In the genomic region with DNA sequence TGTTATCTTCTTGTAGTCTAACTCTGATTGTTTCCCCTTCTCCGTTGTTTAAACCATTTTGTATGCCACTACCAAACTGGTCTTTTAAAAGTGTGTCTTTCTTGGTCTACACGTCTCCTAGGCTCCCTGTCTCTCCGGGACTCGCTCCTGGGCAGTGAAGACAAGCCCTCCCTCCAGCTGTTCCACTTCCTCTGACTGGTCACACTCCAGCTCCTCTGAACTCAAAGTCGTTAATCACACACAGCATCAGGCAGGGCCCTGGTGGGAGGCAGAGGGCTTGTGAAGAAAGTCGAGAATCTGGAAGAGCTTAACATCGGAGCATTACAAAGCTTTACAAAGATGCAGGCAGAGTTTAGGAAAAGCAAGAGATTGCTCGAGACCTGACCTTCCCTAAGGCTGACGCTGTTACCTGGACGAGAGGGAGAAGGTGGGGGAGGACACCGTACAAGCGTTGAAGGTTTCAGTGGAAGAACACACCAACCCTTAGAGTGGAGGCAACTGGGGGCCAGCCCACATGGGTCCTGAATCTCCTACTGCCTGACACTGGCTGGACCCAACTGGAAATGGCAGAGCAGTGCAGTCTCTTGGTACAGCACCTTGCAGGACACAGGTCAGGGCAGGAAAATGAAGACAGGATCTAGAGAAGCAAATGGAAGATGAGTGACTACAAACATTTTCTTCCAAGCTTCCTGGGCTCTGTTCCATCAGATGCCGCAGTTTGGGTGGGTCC, we compare ENCODE assay signal across 15 mouse cellular contexts. TPM values are rescaled to one million over a fixed set of nuclear protein-coding genes. Genes with fewer than 3 reads are reported as not detected.
DNase-seq lines count a peak whose midpoint lies in the region; ATAC-seq lines count a peak whose summit lies in the region.
"Had no signal": no experiment of that assay in that cellular context is flagged by ENCODE, and none has a peak within 500 bp of the region (broad histone marks: within the 10 kb centered on the region; RNA-seq: fewer than 3 reads in every experiment).

No protein-coding gene starts in this region.

- no peaks in the 10 kb centered on the region for H3K27me3 ChIP-seq in kidney, embryonic 14.5 days (ENCODE audit: control insufficient read depth, insufficient read depth, low read length)
- no peaks in the 10 kb centered on the region for H3K27me3 ChIP-seq in limb, embryonic 13.5 days
- no peaks in the 10 kb centered on the region for H3K27me3 ChIP-seq in stomach, embryonic 14.5 days (ENCODE audit: control insufficient read depth, insufficient read depth, low read length)
- H3K27me3 ChIP-seq in midbrain, embryonic 16.5 days (ENCODE audit: control insufficient read depth, insufficient read depth, low read depth, low read length), result no peaks in the 10 kb centered on the region
- H3K27me3 ChIP-seq: CH12.LX; embryonic facial prominence, embryonic 13.5 days had no signal

- DNase-seq in kidney, adult 11 months, result peak; percentile 28
- no peak for DNase-seq in kidney, adult 9 months
- DNase-seq in left cerebral cortex, adult 9 months (ENCODE audit: low spot score in 2 of 2), result no peak
- DNase-seq: adrenal gland, postnatal 14 days; cerebellum, adult 11-12 months; forebrain, postnatal 0 days; right cerebral cortex, adult 18-20 months had no signal

- peak overlapping the region; percentile 67; the same call in 1 of the 2 replicates for H3K27ac ChIP-seq in kidney, embryonic 14.5 days (ENCODE audit: low read depth, low read length)
- no peak overlapping the region for H3K27ac ChIP-seq in limb, embryonic 13.5 days
- H3K27ac ChIP-seq in stomach, embryonic 14.5 days (ENCODE audit: low read length), result peak overlapping the region; percentile 10; the same call in 1 of the 2 replicates
- H3K27ac ChIP-seq in midbrain, embryonic 16.5 days (ENCODE audit: low read length), result no peak overlapping the region
- H3K27ac ChIP-seq: embryonic facial prominence, embryonic 13.5 days had no signal

- ATAC-seq in kidney, embryonic 14.5 days (ENCODE audit: low FRiP score, low TSS enrichment), result peak; percentile 95
- ATAC-seq in limb, embryonic 13.5 days (ENCODE audit: low FRiP score, low read depth), result no peak
- ATAC-seq in stomach, embryonic 14.5 days (ENCODE audit: insufficient number of reproducible peaks, insufficient read depth, low FRiP score, low read depth), result peak; percentile 62; the same call in 1 of the 2 replicates
- ATAC-seq in midbrain, embryonic 16.5 days, result no peak
- ATAC-seq: forebrain, postnatal 0 days had no signal

- H3K36me3 ChIP-seq in kidney, embryonic 14.5 days (ENCODE audit: control insufficient read depth, insufficient read depth, low read length), result peaks cover 3% of the 10 kb centered on the region; the same call in 1 of the 2 replicates
- peaks cover 15% of the 10 kb centered on the region for H3K36me3 ChIP-seq in limb, embryonic 13.5 days
- no peaks in the 10 kb centered on the region; the same call in 1 of the 2 replicates for H3K36me3 ChIP-seq in stomach, embryonic 14.5 days (ENCODE audit: control insufficient read depth, insufficient read depth, low read length)
- H3K36me3 ChIP-seq in midbrain, embryonic 16.5 days (ENCODE audit: control insufficient read depth, insufficient read depth, low read length), result no peaks in the 10 kb centered on the region

- H3K9ac ChIP-seq in kidney, embryonic 14.5 days (ENCODE audit: low read depth, low read length), result 0 out of 2 replicates have a peak overlapping the region, but pooled peaks have one; percentile 23
- 0 out of 2 replicates have a peak overlapping the region, but pooled peaks have one; percentile 8 for H3K9ac ChIP-seq in limb, embryonic 13.5 days
- no peak overlapping the region for H3K9ac ChIP-seq in stomach, embryonic 14.5 days (replicated peaks; ENCODE audit: low read depth, low read length)
- H3K9ac ChIP-seq in midbrain, embryonic 16.5 days (ENCODE audit: low read depth, low read length), result no peak overlapping the region
- H3K9ac ChIP-seq: embryonic facial prominence, embryonic 13.5 days; forebrain, postnatal 0 days had no signal

- H3K9me3 ChIP-seq in kidney, embryonic 14.5 days (ENCODE audit: control insufficient read depth, low read length), result no peaks in the 10 kb centered on the region
- no peaks in the 10 kb centered on the region for H3K9me3 ChIP-seq in limb, embryonic 13.5 days
- H3K9me3 ChIP-seq in stomach, embryonic 14.5 days (ENCODE audit: control insufficient read depth, low read depth, low read length), result no peaks in the 10 kb centered on the region
- H3K9me3 ChIP-seq in midbrain, embryonic 16.5 days (replicated peaks; ENCODE audit: control insufficient read depth, low read length, poor library complexity, severe bottlenecking), result no peaks in the 10 kb centered on the region

- peak overlapping the region; percentile 30 for H3K4me2 ChIP-seq in kidney, embryonic 14.5 days (replicated peaks; ENCODE audit: low read depth, low read length)
- no peak overlapping the region for H3K4me2 ChIP-seq in limb, embryonic 13.5 days (replicated peaks)
- H3K4me2 ChIP-seq in stomach, embryonic 14.5 days (replicated peaks; ENCODE audit: low read depth, low read length), result no peak overlapping the region
- H3K4me2 ChIP-seq in midbrain, embryonic 16.5 days (ENCODE audit: low read length), result no peak overlapping the region
- H3K4me2 ChIP-seq: embryonic facial prominence, embryonic 13.5 days had no signal

- H3K4me1 ChIP-seq in kidney, embryonic 14.5 days (ENCODE audit: control insufficient read depth, insufficient read depth, low read length), result peaks cover 13% of the 10 kb centered on the region
- peaks cover 9% of the 10 kb centered on the region for H3K4me1 ChIP-seq in limb, embryonic 13.5 days
- H3K4me1 ChIP-seq in stomach, embryonic 14.5 days (ENCODE audit: control insufficient read depth, insufficient read depth, low read length), result peaks cover 16% of the 10 kb centered on the region
- H3K4me1 ChIP-seq in midbrain, embryonic 16.5 days (ENCODE audit: control insufficient read depth, insufficient read depth, low read length), result peaks cover 13% of the 10 kb centered on the region

- H3K4me3 ChIP-seq in kidney, embryonic 14.5 days (ENCODE audit: low read length), result no peak overlapping the region
- no peak overlapping the region for H3K4me3 ChIP-seq in limb, embryonic 13.5 days
- H3K4me3 ChIP-seq in stomach, embryonic 14.5 days (ENCODE audit: low read depth, low read length), result no peak overlapping the region
- no peak overlapping the region for H3K4me3 ChIP-seq in midbrain, embryonic 16.5 days (ENCODE audit: low read depth, low read length)
- H3K4me3 ChIP-seq: embryonic facial prominence, embryonic 13.5 days had no signal

- 11% methylated on average over 13 of the region's 13 CpGs for WGBS in kidney, embryonic 14.5 days
- 30% methylated on average over 13 of the region's 13 CpGs for WGBS in limb, embryonic 13.5 days
- 26% methylated on average over 13 of the region's 13 CpGs for WGBS in stomach, embryonic 14.5 days
- 52% methylated on average over 13 of the region's 13 CpGs for WGBS in midbrain, embryonic 16.5 days

RNA-seq across cellular contexts. Expression of gene Tbcc, which starts 6.9 kb away (rescaled TPM):
- polyA plus RNA-seq in kidney, embryonic 14.5 days (2014; fragmentation: Nextera tagmentation; extraction: Ambion mirVana), result 71.0 and 82.1 TPM in 2 replicates
- polyA plus RNA-seq in limb, embryonic 13.5 days (2015; fragmentation: Nextera tagmentation; extraction: Ambion mirVana), result 57.8 and 58.0 TPM in 2 replicates
- polyA plus RNA-seq in stomach, embryonic 14.5 days (2014; fragmentation: Nextera tagmentation; extraction: Ambion mirVana), result 52.6 and 54.3 TPM in 2 replicates
- polyA plus RNA-seq in midbrain, embryonic 16.5 days (2015; fragmentation: Nextera tagmentation; extraction: Ambion mirVana), result 49.5 and 52.6 TPM in 2 replicates

RNA-seq across cellular contexts. Expression of gene Prph2, which starts 12.9 kb away (rescaled TPM):
- 0.18 and 0.26 TPM in 2 replicates for polyA plus RNA-seq in kidney, embryonic 14.5 days (2014; fragmentation: Nextera tagmentation; extraction: Ambion mirVana)
- not detected in 2 replicates for polyA plus RNA-seq in limb, embryonic 13.5 days (2015; fragmentation: Nextera tagmentation; extraction: Ambion mirVana)
- not detected in 2 replicates for polyA plus RNA-seq in stomach, embryonic 14.5 days (2014; fragmentation: Nextera tagmentation; extraction: Ambion mirVana)
- polyA plus RNA-seq in midbrain, embryonic 16.5 days (2015; fragmentation: Nextera tagmentation; extraction: Ambion mirVana), result not detected in 2 replicates
- polyA plus RNA-seq: embryonic facial prominence, embryonic 13.5 days; forebrain, postnatal 0 days; gonadal fat pad, adult 2 months; large intestine, adult 2 months had no signal

RNA-seq across cellular contexts. Expression of gene Bicral, which starts 39.1 kb away (rescaled TPM):
- polyA plus RNA-seq in kidney, embryonic 14.5 days (2014; fragmentation: Nextera tagmentation; extraction: Ambion mirVana), result 2.6 and 5.2 TPM in 2 replicates
- 3.9 and 4.6 TPM in 2 replicates for polyA plus RNA-seq in limb, embryonic 13.5 days (2015; fragmentation: Nextera tagmentation; extraction: Ambion mirVana)
- polyA plus RNA-seq in stomach, embryonic 14.5 days (2014; fragmentation: Nextera tagmentation; extraction: Ambion mirVana), result 6.0 and 6.6 TPM in 2 replicates
- polyA plus RNA-seq in midbrain, embryonic 16.5 days (2015; fragmentation: Nextera tagmentation; extraction: Ambion mirVana), result 9.5 and 10.9 TPM in 2 replicates

Comparison
In these comparisons a context has a peak if more than half of its experiments do, and no peak if none do; other contexts are left out.
1. ATAC-seq: peak in kidney, embryonic 14.5 days (single experiment) and stomach, embryonic 14.5 days (single experiment); none in limb, embryonic 13.5 days (single experiment) and midbrain, embryonic 16.5 days (single experiment).
2. H3K27ac ChIP-seq: peak in kidney, embryonic 14.5 days (single experiment) and stomach, embryonic 14.5 days (single experiment); none in limb, embryonic 13.5 days (single experiment) and midbrain, embryonic 16.5 days (single experiment).
3. H3K9ac ChIP-seq: peak in kidney, embryonic 14.5 days (single experiment) and limb, embryonic 13.5 days (single experiment); none in stomach, embryonic 14.5 days (single experiment) and midbrain, embryonic 16.5 days (single experiment).